Mouse (Mus musculus) kidney, adult 2 months (tissue): ENCODE data around the gene Smo.

Source experiments
- CTCF ChIP-seq: fragments of 200-500 bp; conservative IDR thresholded peaks from 2 replicates; pipeline ENCODE4 v1.5.1; 2011; ENCODE audit warnings: low read depth, mild to moderate bottlenecking, control low read depth, low read length, moderate library complexity, mixed read lengths; ENCODE audit not compliant: insufficient read depth, insufficient read length
- POLR2A ChIP-seq: fragments of 200-500 bp; IDR thresholded peaks from one replicate; pipeline ENCODE4 v1.6.1; 2011; ENCODE audit warnings: low read depth, low read length, control low read depth

GRCm38 (mm10) chr6:29780082-29780481, 44.8 kb downstream of the Smo start:
- no peak for TF ChIP-seq CTCF
- TF ChIP-seq POLR2A: no peak
